Mouse (Mus musculus) thymus, adult 2 months (tissue): Measurements from ENCODE around the gene Dennd2a.

Source experiments
- CTCF ChIP-seq: fragments of 200-500 bp; IDR thresholded peaks from 2 replicates; pipeline ENCODE4 v1.5.1; 2012; ENCODE audit warnings: mild to moderate bottlenecking, control low read depth, low read length, moderate library complexity, borderline replicate concordance; ENCODE audit not compliant: control insufficient read depth, poor library complexity, insufficient read depth; ENCODE audit errors: extremely low read depth
- POLR2A ChIP-seq: fragments of 200-500 bp; IDR thresholded peaks from 2 replicates; pipeline ENCODE4 v1.6.1; 2012; ENCODE audit warnings: mild to moderate bottlenecking, low read length, control low read depth, moderate library complexity; ENCODE audit not compliant: control insufficient read depth, poor library complexity, insufficient read depth; ENCODE audit errors: extremely low read depth

DNA sequence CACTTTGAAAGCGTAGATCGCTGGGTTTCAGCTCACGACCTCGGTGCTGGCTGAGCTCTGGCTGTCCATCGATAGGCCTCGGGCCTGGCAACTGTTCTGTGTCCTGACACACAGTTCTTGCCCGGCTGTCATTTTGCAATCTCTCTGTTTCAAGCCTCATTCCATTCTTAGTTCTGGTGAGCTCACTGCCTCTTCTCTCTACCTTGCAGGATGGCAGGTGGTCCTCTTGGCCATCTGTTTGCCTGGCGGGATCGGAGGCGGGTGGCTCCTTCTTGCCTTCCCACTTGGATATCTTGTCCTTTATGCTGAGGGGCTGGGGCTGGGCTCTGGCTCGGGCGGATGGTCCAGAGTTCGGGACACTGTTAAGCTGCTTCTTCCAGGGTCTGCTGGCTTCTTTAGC lies 34.5 kb downstream of the Dennd2a start:
- no peak for TF ChIP-seq POLR2A
- TF ChIP-seq CTCF = no peak
